Comparison of ENCODE assay signal across 9 mouse cellular contexts in the genomic region with DNA sequence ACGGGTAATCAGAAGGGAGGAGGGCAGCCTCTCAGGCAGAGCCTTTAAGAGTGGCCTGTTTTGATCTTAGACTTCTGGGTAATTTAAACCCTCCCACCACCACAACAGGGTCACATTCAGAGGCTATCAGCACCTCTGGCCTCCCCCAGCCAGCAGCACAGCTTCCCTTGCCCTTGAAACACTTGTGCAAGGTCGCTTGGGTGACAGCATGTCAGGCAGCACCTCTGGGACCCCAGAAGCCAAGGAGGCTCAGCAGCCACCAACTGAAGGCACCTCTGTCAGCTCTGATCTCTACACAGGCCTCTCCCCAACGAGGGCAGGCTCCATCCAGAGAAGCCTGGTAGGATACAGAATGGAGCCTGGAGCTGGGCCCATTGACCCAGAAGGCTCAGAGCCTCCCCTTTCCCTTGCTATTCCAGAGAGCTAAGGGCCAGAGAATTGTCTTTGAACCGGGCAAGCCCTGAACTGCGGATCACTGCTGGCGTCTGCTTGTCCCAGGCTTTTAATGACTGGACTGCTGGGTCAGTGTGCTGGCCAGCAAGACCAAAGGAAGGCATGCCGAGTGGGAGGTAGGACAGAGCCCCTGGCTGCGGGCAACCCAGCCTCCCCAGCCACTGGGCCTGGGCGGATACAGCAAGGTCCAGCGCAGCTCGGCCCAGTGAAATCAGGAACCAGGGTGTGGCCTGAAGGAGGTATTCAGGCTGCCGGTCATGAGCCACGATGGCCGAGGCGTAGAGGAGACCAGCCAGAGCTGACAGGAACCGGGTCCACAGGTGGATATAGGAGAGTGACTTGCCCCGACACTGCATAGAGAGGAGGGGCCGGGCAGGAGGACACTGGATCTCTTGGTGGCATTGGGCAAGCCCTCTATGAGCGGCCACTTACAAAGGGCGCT. TPM values are rescaled to one million over a fixed set of nuclear protein-coding genes. Genes with fewer than 3 reads are reported as not detected.
DNase-seq lines count a peak whose midpoint lies in the region; ATAC-seq lines count a peak whose summit lies in the region.
"Had no signal": no experiment of that assay in that cellular context is flagged by ENCODE, and none has a peak within 500 bp of the region (broad histone marks: within the 10 kb centered on the region; RNA-seq: fewer than 3 reads in every experiment).

No protein-coding gene starts in this region.

- 64% methylated on average over 20 of the region's 20 CpGs for WGBS in forebrain, embryonic 10.5 days
- WGBS in forebrain, embryonic 16.5 days = 65% methylated on average over 20 of the region's 20 CpGs
- WGBS in kidney, embryonic 16.5 days = 57% methylated on average over 20 of the region's 20 CpGs
- 62% methylated on average over 20 of the region's 20 CpGs for WGBS in embryonic facial prominence, embryonic 12.5 days
- 58% methylated on average over 20 of the region's 20 CpGs for WGBS in limb, embryonic 15.5 days

- H3K9ac ChIP-seq in forebrain, embryonic 16.5 days (replicated peaks; ENCODE audit: low read depth, low read length) = no peak overlapping the region
- no peak overlapping the region for H3K9ac ChIP-seq in kidney, embryonic 16.5 days (replicated peaks; ENCODE audit: low read length)
- H3K9ac ChIP-seq in embryonic facial prominence, embryonic 12.5 days = no peak overlapping the region; the same call in 1 of the 2 replicates
- no peak overlapping the region for H3K9ac ChIP-seq in limb, embryonic 15.5 days

- H3K4me3 ChIP-seq in forebrain, embryonic 10.5 days = peak overlapping the region; percentile 36
- no peak overlapping the region for H3K4me3 ChIP-seq in forebrain, embryonic 16.5 days (replicated peaks; ENCODE audit: low read length)
- peak overlapping the region; percentile 19 for H3K4me3 ChIP-seq in kidney, embryonic 16.5 days (ENCODE audit: low read length)
- 0 out of 2 replicates have a peak overlapping the region, but pooled peaks have one; percentile 7 for H3K4me3 ChIP-seq in embryonic facial prominence, embryonic 12.5 days
- peak overlapping the region; percentile 17 for H3K4me3 ChIP-seq in limb, embryonic 15.5 days

- peaks cover 26% of the 10 kb centered on the region for H3K36me3 ChIP-seq in forebrain, embryonic 10.5 days (replicated peaks)
- peaks cover 6% of the 10 kb centered on the region for H3K36me3 ChIP-seq in forebrain, embryonic 16.5 days (ENCODE audit: control insufficient read depth, insufficient read depth)
- 0 out of 2 replicates have a peak, but pooled peaks cover 3% of the 10 kb centered on the region for H3K36me3 ChIP-seq in kidney, embryonic 16.5 days (ENCODE audit: insufficient read depth, low read length)
- H3K36me3 ChIP-seq in embryonic facial prominence, embryonic 12.5 days = peaks cover 17% of the 10 kb centered on the region
- H3K36me3 ChIP-seq in limb, embryonic 15.5 days = peaks cover 16% of the 10 kb centered on the region; the same call in 1 of the 2 replicates

- ATAC-seq in forebrain, embryonic 16.5 days = no peak
- peak; percentile 58; the same call in 1 of the 2 replicates for ATAC-seq in kidney, embryonic 16.5 days (ENCODE audit: low FRiP score, low TSS enrichment)
- ATAC-seq in embryonic facial prominence, embryonic 12.5 days (ENCODE audit: insufficient number of reproducible peaks, insufficient read depth, low FRiP score, low TSS enrichment) = no peak
- no peak for ATAC-seq in limb, embryonic 15.5 days (ENCODE audit: insufficient number of reproducible peaks, low FRiP score, low TSS enrichment, low read depth)
- no peak for ATAC-seq in granulocyte monocyte progenitor cell, adult 5-6 weeks (replicated peaks; ENCODE audit: poor library complexity, severe bottlenecking)

- no peaks in the 10 kb centered on the region for H3K27me3 ChIP-seq in forebrain, embryonic 10.5 days (ENCODE audit: poor library complexity, severe bottlenecking)
- no peaks in the 10 kb centered on the region for H3K27me3 ChIP-seq in forebrain, embryonic 16.5 days (replicated peaks; ENCODE audit: control insufficient read depth, insufficient read depth, low read length)
- H3K27me3 ChIP-seq in kidney, embryonic 16.5 days (ENCODE audit: insufficient read depth, low read length) = no peaks in the 10 kb centered on the region
- H3K27me3 ChIP-seq in embryonic facial prominence, embryonic 12.5 days = no peaks in the 10 kb centered on the region
- H3K27me3 ChIP-seq in limb, embryonic 15.5 days = no peaks in the 10 kb centered on the region

- no peak for DNase-seq in forebrain, embryonic 10.5 days (ENCODE audit: extremely low spot score, low spot score)
- no peak for DNase-seq in kidney, adult 11 months
- no peak for DNase-seq in frontal cortex, postnatal 36 days (ENCODE audit: low spot score in 2 of 2)

- peaks cover 16% of the 10 kb centered on the region for H3K4me1 ChIP-seq in forebrain, embryonic 10.5 days
- H3K4me1 ChIP-seq in forebrain, embryonic 16.5 days (replicated peaks; ENCODE audit: control insufficient read depth, insufficient read depth, low read length) = no peaks in the 10 kb centered on the region
- H3K4me1 ChIP-seq in kidney, embryonic 16.5 days (ENCODE audit: insufficient read depth, low read length) = 0 out of 2 replicates have a peak, but pooled peaks cover 3% of the 10 kb centered on the region
- 0 out of 2 replicates have a peak, but pooled peaks cover 3% of the 10 kb centered on the region for H3K4me1 ChIP-seq in embryonic facial prominence, embryonic 12.5 days
- H3K4me1 ChIP-seq in limb, embryonic 15.5 days = no peaks in the 10 kb centered on the region

- no peak overlapping the region for H3K4me2 ChIP-seq in forebrain, embryonic 16.5 days (ENCODE audit: low read length)
- peak overlapping the region; percentile 31 for H3K4me2 ChIP-seq in kidney, embryonic 16.5 days (replicated peaks; ENCODE audit: low read depth, low read length)
- H3K4me2 ChIP-seq in embryonic facial prominence, embryonic 12.5 days (replicated peaks) = peak overlapping the region; percentile 26
- peak overlapping the region; percentile 24 for H3K4me2 ChIP-seq in limb, embryonic 15.5 days

- peak overlapping the region; percentile 56; the same call in 1 of the 2 replicates for H3K27ac ChIP-seq in forebrain, embryonic 10.5 days
- H3K27ac ChIP-seq in forebrain, embryonic 16.5 days (ENCODE audit: low read length) = no peak overlapping the region
- no peak overlapping the region for H3K27ac ChIP-seq in kidney, embryonic 16.5 days (ENCODE audit: low read length)
- no peak overlapping the region for H3K27ac ChIP-seq in embryonic facial prominence, embryonic 12.5 days
- H3K27ac ChIP-seq in limb, embryonic 15.5 days = no peak overlapping the region
- H3K27ac ChIP-seq: macrophage had no signal

- no peaks in the 10 kb centered on the region for H3K9me3 ChIP-seq in forebrain, embryonic 10.5 days
- no peaks in the 10 kb centered on the region for H3K9me3 ChIP-seq in forebrain, embryonic 16.5 days (ENCODE audit: control insufficient read depth, low read length)
- no peaks in the 10 kb centered on the region for H3K9me3 ChIP-seq in kidney, embryonic 16.5 days (ENCODE audit: low read length)
- no peaks in the 10 kb centered on the region for H3K9me3 ChIP-seq in embryonic facial prominence, embryonic 12.5 days
- H3K9me3 ChIP-seq in limb, embryonic 15.5 days = no peaks in the 10 kb centered on the region

RNA-seq across cellular contexts. Expression of a gene that starts 10.3 kb away (rescaled TPM):
- polyA plus RNA-seq in forebrain, embryonic 10.5 days (2016; fragmentation: Nextera tagmentation; extraction: Ambion mirVana) = 18.8 and 19.9 TPM in 2 replicates
- 92.5 and 106 TPM in 2 replicates for polyA plus RNA-seq in forebrain, embryonic 16.5 days (2015; fragmentation: Nextera tagmentation; extraction: Ambion mirVana)
- polyA plus RNA-seq in kidney, embryonic 16.5 days (2015; fragmentation: Nextera tagmentation; extraction: Ambion mirVana) = 16.8 and 19.7 TPM in 2 replicates
- 39.5 and 41.4 TPM in 2 replicates for polyA plus RNA-seq in embryonic facial prominence, embryonic 12.5 days (2016; fragmentation: Nextera tagmentation; extraction: Ambion mirVana)
- polyA plus RNA-seq in limb, embryonic 15.5 days (2015; fragmentation: Nextera tagmentation; extraction: Ambion mirVana) = 17.1 and 18.8 TPM in 2 replicates
- 1.4 TPM in 1 of 2 replicates, not detected in the other for total RNA-seq in granulocyte monocyte progenitor cell, adult 5-6 weeks (2014; fragmentation: Nextera tagmentation)
- 0.21 and 0.30 TPM in 2 replicates for total RNA-seq in granulocyte monocyte progenitor cell, adult 5-6 weeks (2017)
- polyA plus RNA-seq: macrophage had no signal

RNA-seq across cellular contexts. Expression of a gene that starts 47.0 kb away (rescaled TPM):
- polyA plus RNA-seq in forebrain, embryonic 10.5 days (2016; fragmentation: Nextera tagmentation; extraction: Ambion mirVana) = 86.6 and 87.4 TPM in 2 replicates
- 61.1 and 63.1 TPM in 2 replicates for polyA plus RNA-seq in forebrain, embryonic 16.5 days (2015; fragmentation: Nextera tagmentation; extraction: Ambion mirVana)
- 62.2 and 69.0 TPM in 2 replicates for polyA plus RNA-seq in kidney, embryonic 16.5 days (2015; fragmentation: Nextera tagmentation; extraction: Ambion mirVana)
- 73.8 and 80.2 TPM in 2 replicates for polyA plus RNA-seq in embryonic facial prominence, embryonic 12.5 days (2016; fragmentation: Nextera tagmentation; extraction: Ambion mirVana)
- polyA plus RNA-seq in limb, embryonic 15.5 days (2015; fragmentation: Nextera tagmentation; extraction: Ambion mirVana) = 57.2 and 66.1 TPM in 2 replicates
- total RNA-seq in granulocyte monocyte progenitor cell, adult 5-6 weeks (2014; fragmentation: Nextera tagmentation) = 48.8 and 48.9 TPM in 2 replicates
- 59.3 and 74.0 TPM in 2 replicates for total RNA-seq in granulocyte monocyte progenitor cell, adult 5-6 weeks (2017)

RNA-seq across cellular contexts. Expression of a gene that starts 59.2 kb away (rescaled TPM):
- polyA plus RNA-seq in forebrain, embryonic 10.5 days (2016; fragmentation: Nextera tagmentation; extraction: Ambion mirVana) = 13.8 and 14.7 TPM in 2 replicates
- 11.3 and 12.4 TPM in 2 replicates for polyA plus RNA-seq in forebrain, embryonic 16.5 days (2015; fragmentation: Nextera tagmentation; extraction: Ambion mirVana)
- polyA plus RNA-seq in kidney, embryonic 16.5 days (2015; fragmentation: Nextera tagmentation; extraction: Ambion mirVana) = 25.2 and 26.0 TPM in 2 replicates
- 20.2 and 23.4 TPM in 2 replicates for polyA plus RNA-seq in embryonic facial prominence, embryonic 12.5 days (2016; fragmentation: Nextera tagmentation; extraction: Ambion mirVana)
- 23.2 and 25.6 TPM in 2 replicates for polyA plus RNA-seq in limb, embryonic 15.5 days (2015; fragmentation: Nextera tagmentation; extraction: Ambion mirVana)
- 7.5 and 9.6 TPM in 2 replicates for total RNA-seq in granulocyte monocyte progenitor cell, adult 5-6 weeks (2014; fragmentation: Nextera tagmentation)
- total RNA-seq in granulocyte monocyte progenitor cell, adult 5-6 weeks (2017) = 7.2 and 11.9 TPM in 2 replicates
